Mouse (Mus musculus) thymus, adult 2 months (tissue): ENCODE measurements around the gene Hdac6.

Experiments
- CTCF ChIP-seq: fragments of 200-500 bp; IDR thresholded peaks from 2 replicates; pipeline ENCODE4 v1.5.1; 2012; ENCODE audit warnings: mild to moderate bottlenecking, control low read depth, low read length, moderate library complexity, borderline replicate concordance; ENCODE audit not compliant: control insufficient read depth, poor library complexity, insufficient read depth; ENCODE audit errors: extremely low read depth
- POLR2A ChIP-seq: fragments of 200-500 bp; IDR thresholded peaks from 2 replicates; pipeline ENCODE4 v1.6.1; 2012; ENCODE audit warnings: mild to moderate bottlenecking, low read length, control low read depth, moderate library complexity; ENCODE audit not compliant: control insufficient read depth, poor library complexity, insufficient read depth; ENCODE audit errors: extremely low read depth

DNA sequence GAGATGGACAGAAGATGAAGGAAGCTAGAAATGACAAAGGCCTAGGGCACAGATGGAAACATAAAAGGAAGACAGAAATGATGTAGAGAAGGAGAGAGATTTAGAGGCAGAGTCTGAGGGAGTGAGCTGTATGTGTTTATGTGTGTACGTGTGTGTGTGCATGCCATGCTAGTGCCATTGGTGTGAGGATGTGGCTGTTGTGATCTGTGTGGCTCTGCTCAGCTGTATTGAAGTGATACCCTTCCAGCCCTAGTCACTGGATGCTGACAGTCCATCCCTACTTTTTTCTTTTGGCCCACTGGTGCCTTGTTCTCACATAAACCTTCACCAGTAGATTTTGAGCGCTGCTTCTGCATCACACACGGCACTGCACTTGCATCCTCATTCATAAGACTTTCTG is 21.2 kb upstream of the Hdac6 start:
- TF ChIP-seq CTCF (no peak), POLR2A (no peak)
